Mouse (Mus musculus): ENCODE data around the gene Ppm1l.

GRCm38 (mm10) chr3:69349973-69350372 is 33.3 kb downstream of the Ppm1l start:
- TF ChIP-seq POLR2A (IDR thresholded peaks at IDR 0.05; ENCODE audit: insufficient read length, low read depth) (no peak), USF1 (IDR thresholded peaks at IDR 0.05; ENCODE audit: low read depth) (no peak)

All from myocyte (in vitro differentiated cells).